Mouse (Mus musculus) heart, adult 18-20 months (tissue): Measurements from ENCODE around the gene Olfr461. TPM values are rescaled to one million over a fixed set of nuclear protein-coding genes. Genes with fewer than 3 reads are reported as not detected.
A peak's percentile ranks its signal among the peaks of the same experiment; 100 is the strongest.
"Not testable (repeated sequence)": the region's sequence is repeated elsewhere in the genome, so short reads cannot be mapped to it uniquely, and the experiment has no call there.

Experiments
- DNase-seq, 2 experiments: peaks; one replicate each; pipeline ENCODE4 v3.0.0; 2021 to 2022; ENCODE audit warnings: mixed read lengths in 1 of 2
- long read RNA-seq, 2 experiments: library from polyadenylated mRNA; stranded (forward); transcript quantifications; one replicate each; pipeline ENCODE4 v2.0.0; 2021
- total RNA-seq, 2 experiments: library from RNA; stranded (reverse); gene quantifications; 2 replicates each; pipeline ENCODE4 v1.2.3; 2021

The Olfr461 gene
- not detected for total RNA-seq
- long read RNA-seq, experiment 1: 0 reads
- long read RNA-seq, experiment 2: 0 reads

DNA sequence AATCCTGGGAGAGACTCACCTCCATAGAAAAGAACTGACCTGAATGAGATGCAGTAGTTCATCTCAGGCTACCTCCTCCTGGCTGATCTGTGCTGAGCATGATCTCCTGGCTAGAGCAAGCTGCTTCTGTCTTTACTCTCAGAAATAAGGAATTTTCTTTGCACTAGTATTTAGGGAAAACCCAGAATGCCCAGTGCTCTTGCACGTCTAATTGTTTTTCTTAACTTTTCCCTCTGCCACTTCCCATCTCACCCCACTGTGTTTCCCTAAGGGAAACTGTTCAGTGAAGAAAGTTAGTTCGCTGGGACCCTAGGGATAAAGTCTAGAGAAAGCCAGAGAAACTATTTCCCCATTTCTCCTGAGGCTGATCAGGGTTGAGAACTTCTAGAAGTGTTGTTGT, at the start of gene Olfr461:
Gene Olfr461 (minus strand): TSS at position 101 of the 400 bp plus-strand sequence.
- DNase-seq: no peak

DNA sequence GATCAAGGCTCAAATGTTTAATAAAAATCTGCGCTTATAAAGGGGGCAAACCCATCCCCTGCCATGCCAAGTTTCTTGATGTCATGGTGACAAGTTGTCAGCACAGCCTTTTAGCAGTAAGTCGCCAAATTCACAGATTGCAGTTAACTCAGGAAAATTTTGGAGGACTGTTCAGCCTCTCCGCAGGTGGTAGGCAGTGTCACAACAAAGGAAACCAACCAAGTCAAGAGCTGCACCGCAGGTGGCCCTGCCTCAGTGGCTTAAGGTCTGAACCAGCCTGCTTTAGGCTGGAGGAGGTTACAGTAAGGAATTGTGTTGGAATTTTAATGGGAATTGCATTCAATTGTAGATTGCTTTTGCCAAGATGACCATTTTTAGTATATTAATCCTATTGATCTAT, 43.7 kb upstream of the Olfr461 start:
- not testable (repeated sequence) for DNase-seq

DNA sequence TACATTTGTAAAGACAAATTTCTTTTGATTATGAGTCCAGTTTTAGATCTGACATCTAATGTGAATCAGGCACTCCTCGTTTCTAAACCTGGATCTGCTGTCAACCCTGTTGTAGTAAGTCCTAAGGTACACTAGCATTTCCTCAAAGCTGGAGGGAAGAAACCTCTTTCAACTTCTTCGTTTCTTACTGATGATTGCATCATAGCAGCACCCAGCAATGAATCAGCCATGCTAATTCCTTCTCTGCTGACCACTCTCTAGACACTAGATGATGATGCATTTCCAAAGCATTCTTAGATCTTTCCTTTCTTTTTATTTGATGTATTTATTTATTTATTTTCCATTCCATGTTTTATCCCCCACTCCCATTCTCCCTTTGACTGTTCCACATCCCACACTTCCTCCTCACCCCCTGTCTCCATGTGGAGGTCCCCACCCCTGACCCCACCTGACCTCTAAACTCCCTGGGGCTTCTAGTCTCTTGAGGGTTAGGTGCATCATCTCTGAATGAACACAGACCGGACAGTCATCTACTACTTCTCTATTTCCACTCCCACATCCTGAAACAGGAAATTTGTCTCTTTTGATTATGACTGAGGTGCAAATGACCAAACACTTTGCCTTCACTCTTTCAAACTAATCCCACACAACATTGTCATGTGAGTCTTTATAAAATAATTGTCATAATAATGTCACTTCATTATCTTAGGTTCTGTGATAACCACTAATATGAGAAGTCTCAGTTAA, 40.1 kb upstream of the Olfr461 start:
- DNase-seq: no peak

DNA sequence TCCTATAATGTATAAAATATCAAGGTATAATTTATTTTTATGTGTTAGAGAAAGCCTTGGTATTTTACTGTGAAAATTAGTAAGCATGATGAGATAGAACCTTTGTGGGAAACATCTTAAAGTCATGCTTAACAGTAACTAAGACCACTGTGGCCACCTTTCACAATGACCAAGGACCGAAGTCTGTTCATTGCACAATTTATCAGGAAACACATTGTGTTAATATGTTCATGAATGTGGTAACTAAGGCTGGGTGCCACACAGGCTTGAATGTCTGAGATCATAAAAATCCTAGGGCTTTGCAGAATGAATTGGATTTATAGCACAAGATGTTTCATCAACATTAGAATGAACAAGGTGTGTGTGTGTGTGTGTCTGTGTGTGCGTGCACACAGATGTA, 33.5 kb upstream of the Olfr461 start:
- DNase-seq: no peak

DNA sequence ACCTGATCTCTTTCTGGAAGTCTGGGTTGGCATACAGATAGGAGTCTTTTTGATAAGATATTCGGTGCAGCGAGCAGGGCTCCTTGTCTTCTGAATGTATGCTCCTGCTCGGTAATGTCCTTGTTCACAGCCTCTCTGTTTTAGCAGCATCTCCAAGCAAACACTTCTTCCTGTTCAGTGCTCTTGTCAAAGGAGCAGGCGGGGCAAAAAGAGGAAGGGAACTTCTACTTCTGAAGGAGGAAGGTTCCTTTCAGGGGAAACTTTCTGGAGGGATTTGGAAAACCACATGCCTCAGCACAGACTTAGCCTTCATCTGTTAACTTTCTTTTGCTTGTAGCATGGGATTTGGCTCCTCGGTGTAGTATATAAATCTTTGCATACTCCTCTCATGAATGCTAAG, 30.8 kb upstream of the Olfr461 start, which contains the start of gene Clec5a:
Gene Clec5a (minus strand): TSS at position 177 of the 400 bp plus-strand sequence.
- DNase-seq: peak; percentile 4 to 14

DNA sequence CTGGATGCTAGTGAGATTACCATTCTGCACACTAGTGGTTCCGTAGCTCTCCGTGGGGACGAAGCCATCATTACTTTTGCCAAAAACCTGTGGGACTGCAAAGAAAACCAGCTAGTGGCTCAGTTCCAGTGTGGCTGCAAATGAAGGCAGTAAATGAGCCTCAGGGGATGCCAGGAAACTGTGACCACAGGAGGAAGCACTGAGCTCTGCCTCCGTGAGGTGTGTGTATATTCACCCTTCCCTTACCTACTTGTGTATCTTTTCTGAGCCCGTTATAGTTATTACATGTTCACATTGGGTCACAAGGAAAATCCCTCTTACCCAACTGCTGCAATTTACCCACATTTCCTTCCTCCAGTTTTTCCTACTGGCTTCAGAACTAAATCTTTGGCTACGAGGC, 29.5 kb upstream of the Olfr461 start:
- no peak for DNase-seq

DNA sequence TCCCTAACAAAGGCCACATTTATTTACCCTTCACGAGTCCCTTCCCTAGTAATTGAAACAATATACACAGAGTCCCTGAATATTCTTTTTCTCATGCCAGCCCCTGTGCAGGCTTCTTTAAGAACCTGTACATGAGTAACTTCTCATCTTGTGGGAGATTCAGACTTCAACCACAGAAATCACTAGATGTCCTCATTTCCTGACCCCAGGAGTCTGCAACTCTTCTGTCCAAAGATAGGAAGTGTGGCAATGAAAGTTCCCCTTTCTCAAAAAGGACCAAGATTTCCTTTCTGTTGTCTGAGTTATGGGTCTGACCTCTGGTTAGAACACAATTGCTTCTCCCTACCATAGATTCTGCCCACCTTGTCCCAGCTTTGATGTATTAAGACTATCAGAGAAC, 21.5 kb upstream of the Olfr461 start:
- peak; percentile 5 to 37 for DNase-seq

DNA sequence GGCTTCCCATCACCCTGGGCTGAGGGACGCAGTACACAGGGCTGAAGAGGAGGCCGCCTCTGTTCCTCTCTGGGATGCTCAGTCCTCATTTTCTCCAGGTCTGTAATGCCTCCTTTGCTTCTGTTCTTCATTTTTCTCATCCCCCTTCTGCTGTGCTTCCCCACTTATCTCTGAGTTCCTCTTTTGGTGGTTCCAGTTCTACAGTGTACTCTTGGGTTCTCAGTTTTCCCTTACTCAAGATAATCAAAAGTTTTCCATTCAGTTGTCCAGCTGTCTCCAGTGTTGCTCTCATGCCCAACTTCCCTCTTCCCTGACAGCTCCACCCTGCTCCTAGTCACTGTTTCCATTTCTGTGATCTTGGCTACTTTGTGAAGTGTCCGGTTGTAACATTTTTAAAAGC, 18.8 kb upstream of the Olfr461 start:
- DNase-seq: peak in 1 of 2 experiments; percentile 38

DNA sequence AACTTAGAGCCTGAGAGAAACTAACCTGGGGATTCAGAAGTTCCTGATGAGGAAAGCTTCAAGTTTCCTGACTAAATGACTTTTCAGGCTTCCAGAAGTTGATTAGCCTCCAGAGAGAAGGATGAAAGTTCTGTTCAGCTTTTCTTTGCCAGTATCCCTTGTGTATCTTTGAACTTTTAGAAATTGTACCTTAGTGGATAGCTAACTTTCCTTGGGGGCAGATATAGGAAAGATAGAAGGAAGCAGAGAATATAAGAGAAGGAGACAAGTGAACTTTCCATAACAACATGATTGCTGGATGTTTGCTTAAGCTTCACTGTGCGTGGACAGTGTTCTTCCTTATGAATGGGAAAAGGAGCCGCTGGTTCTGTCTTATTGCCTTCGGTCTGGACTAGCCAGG, 14.3 kb upstream of the Olfr461 start, which contains the start of gene Olfr460:
Gene Olfr460 (plus strand): TSS at position 301 of the 400 bp plus-strand sequence.
- no peak for DNase-seq

DNA sequence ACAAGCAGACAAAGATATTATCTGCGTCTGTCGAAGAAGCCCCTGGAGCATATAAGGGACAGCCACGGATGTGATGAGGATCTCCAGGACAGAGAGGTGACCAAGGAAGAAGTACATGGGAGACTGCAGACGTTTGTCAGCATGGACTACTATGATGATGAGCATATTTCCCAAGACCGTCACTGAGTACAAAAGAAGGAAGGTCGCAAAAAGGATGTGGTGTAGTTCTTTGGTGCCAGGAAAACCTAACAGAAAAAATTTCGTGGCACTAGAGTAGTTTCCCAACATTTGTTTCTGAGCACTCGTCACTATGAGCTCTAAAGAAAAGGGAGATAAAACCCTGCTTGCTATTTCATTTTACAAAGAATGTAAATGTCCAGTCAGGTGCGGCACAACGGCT, 10.2 kb downstream of the Olfr461 start:
- DNase-seq: no peak

DNA sequence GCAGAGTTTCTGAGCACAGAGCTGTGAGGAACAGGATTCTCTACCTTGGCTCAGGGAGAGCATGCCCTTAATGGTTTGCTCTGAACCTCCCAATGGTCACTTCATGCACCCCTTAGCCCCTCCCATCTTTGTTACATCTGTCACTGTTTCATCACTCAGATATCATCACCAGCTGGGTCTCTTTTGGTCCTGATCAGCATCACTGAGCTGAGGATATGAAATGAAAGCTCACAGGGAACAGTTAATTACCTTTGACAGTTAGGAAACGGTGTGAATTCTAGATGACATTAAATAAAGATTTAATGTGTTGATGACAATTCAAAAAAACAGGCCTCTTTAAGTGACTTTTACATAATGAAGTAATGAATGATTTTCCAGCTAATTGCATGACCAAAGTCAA, 35.4 kb downstream of the Olfr461 start, which contains the start of gene Prss37:
Gene Prss37 (minus strand): TSS at position 101 of the 400 bp plus-strand sequence.
- DNase-seq: no peak

DNA sequence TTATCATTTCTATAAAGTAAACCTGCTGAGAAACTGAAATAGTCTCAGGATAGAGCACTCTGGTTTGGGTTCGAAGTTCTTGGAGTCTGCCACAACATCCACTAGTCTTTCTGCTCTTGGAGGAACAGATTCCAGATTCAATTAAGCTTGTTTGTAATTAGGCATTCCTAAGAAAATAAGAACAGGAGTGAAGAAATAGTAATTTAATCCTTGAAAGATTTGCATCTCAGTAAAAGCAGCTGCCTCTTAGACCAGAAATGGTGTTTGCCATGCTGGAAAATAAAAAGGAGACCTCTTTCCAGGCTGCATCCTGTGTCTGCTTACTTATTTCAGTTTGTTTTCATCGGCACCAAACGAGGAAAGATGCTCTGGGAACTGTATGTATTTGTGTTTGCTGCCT, 61.6 kb downstream of the Olfr461 start, which contains the start of gene Tas2r108:
Gene Tas2r108 (plus strand): TSS at position 301 of the 400 bp plus-strand sequence.
- no peak for DNase-seq

Other genes with a start within 250 kb of the Olfr461 start
- gene Agk, start 229.9 kb downstream of the Olfr461 start, total RNA-seq: 10 to 100 TPM; 17.2 to 18.7 TPM
- 1 to 10 TPM; 4.0 to 4.3 TPM for gene E330009J07Rik, start 118.9 kb downstream of the Olfr461 start, total RNA-seq
- gene Wee2, start 116.0 kb downstream of the Olfr461 start, total RNA-seq: not detected
- gene Ssbp1, start 83.7 kb downstream of the Olfr461 start, total RNA-seq: 10 to 100 TPM; 31.9 to 32.3 TPM
- gene Tas2r137, start 63.8 kb downstream of the Olfr461 start, total RNA-seq: not detected
- gene Tas2r108, start 61.5 kb downstream of the Olfr461 start, total RNA-seq: not detected
- not detected for gene Prss37, start 35.5 kb downstream of the Olfr461 start, total RNA-seq
- gene Olfr460, start 14.4 kb upstream of the Olfr461 start, total RNA-seq: not detected
- under 1 TPM; 0.54 to 0.92 TPM for gene Clec5a, start 30.8 kb upstream of the Olfr461 start, total RNA-seq
- not detected for gene Tas2r138, start 58.3 kb upstream of the Olfr461 start, total RNA-seq
- gene Mgam, start 73.8 kb upstream of the Olfr461 start, total RNA-seq: under 1 TPM; 0.10 to 0.12 TPM